In the genomic region with DNA sequence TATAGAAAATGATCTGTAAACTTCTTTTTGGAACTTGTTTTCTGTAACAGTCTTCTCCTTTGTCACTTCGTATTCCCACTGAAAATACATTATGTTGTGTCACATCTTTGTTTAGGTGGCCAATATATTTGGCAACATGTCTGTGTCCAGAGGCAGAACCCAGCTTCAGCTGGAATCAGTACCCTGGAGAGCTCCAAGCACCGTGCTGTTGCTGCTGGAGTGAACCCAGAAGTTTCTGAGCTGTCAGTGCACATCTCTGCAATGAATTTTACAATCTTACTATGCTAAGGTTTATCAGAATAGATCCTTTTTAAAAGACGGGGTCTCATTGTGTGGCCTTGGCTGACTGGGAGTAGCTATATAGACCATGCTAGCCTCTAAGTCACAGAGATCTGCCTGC, we compare ENCODE assay signal across 10 mouse cellular contexts. TPM values are rescaled to one million over a fixed set of nuclear protein-coding genes. Genes with fewer than 3 reads are reported as not detected.
A peak's percentile ranks its signal among the peaks of the same experiment; 100 is the strongest.
DNase-seq lines count a peak whose midpoint lies in the region; ATAC-seq lines count a peak whose summit lies in the region.
"Had no signal": no experiment of that assay in that cellular context is flagged by ENCODE, and none has a peak within 500 bp of the region (broad histone marks: within the 10 kb centered on the region; RNA-seq: fewer than 3 reads in every experiment).

No protein-coding gene starts in this region.

- no peak for ATAC-seq in heart, embryonic 12.5 days (ENCODE audit: insufficient number of reproducible peaks, low FRiP score)
- ATAC-seq in limb, embryonic 11.5 days (ENCODE audit: insufficient number of reproducible peaks, low FRiP score, low TSS enrichment, low read depth) = no peak
- no peak for ATAC-seq in forebrain, embryonic 12.5 days (ENCODE audit: low FRiP score)

- peaks cover 8% of the 10 kb centered on the region for H3K27me3 ChIP-seq in heart, embryonic 12.5 days (replicated peaks)
- no peaks in the 10 kb centered on the region for H3K27me3 ChIP-seq in limb, embryonic 11.5 days (ENCODE audit: control insufficient read depth, insufficient read depth, low read length)
- H3K27me3 ChIP-seq in forebrain, embryonic 12.5 days = no peaks in the 10 kb centered on the region

- H3K4me3 ChIP-seq in heart, embryonic 12.5 days = no peak overlapping the region
- H3K4me3 ChIP-seq in limb, embryonic 11.5 days (ENCODE audit: low read depth, low read length) = no peak overlapping the region
- H3K4me3 ChIP-seq in forebrain, embryonic 12.5 days (replicated peaks) = no peak overlapping the region

- no peak overlapping the region for H3K9ac ChIP-seq in heart, embryonic 12.5 days
- no peak overlapping the region for H3K9ac ChIP-seq in limb, embryonic 11.5 days (ENCODE audit: low read length)
- no peak overlapping the region for H3K9ac ChIP-seq in forebrain, embryonic 12.5 days

- no peaks in the 10 kb centered on the region for H3K9me3 ChIP-seq in heart, embryonic 12.5 days (replicated peaks)
- no peaks in the 10 kb centered on the region for H3K9me3 ChIP-seq in limb, embryonic 11.5 days (ENCODE audit: control insufficient read depth, low read length)
- H3K9me3 ChIP-seq in forebrain, embryonic 12.5 days = no peaks in the 10 kb centered on the region
- H3K9me3 ChIP-seq: G1E had no signal

- no peak overlapping the region for H3K27ac ChIP-seq in heart, embryonic 12.5 days (ENCODE audit: poor library complexity, severe bottlenecking)
- H3K27ac ChIP-seq in limb, embryonic 11.5 days (replicated peaks; ENCODE audit: low read depth, low read length) = no peak overlapping the region
- no peak overlapping the region for H3K27ac ChIP-seq in forebrain, embryonic 12.5 days

- WGBS in heart, embryonic 12.5 days = 15% methylated on average over 3 of the region's 3 CpGs
- 26% methylated on average over 3 of the region's 3 CpGs for WGBS in limb, embryonic 11.5 days
- WGBS in forebrain, embryonic 12.5 days = 48% methylated on average over 3 of the region's 3 CpGs

- H3K4me1 ChIP-seq in heart, embryonic 12.5 days (replicated peaks) = no peaks in the 10 kb centered on the region
- no peaks in the 10 kb centered on the region for H3K4me1 ChIP-seq in limb, embryonic 11.5 days (ENCODE audit: control insufficient read depth, insufficient read depth, low read length)
- no peaks in the 10 kb centered on the region; the same call in 1 of the 2 replicates for H3K4me1 ChIP-seq in forebrain, embryonic 12.5 days

- H3K36me3 ChIP-seq in heart, embryonic 12.5 days = no peaks in the 10 kb centered on the region
- no peaks in the 10 kb centered on the region for H3K36me3 ChIP-seq in limb, embryonic 11.5 days (ENCODE audit: control insufficient read depth, insufficient read depth, low read length)
- no peaks in the 10 kb centered on the region for H3K36me3 ChIP-seq in forebrain, embryonic 12.5 days (replicated peaks)
- H3K36me3 ChIP-seq: G1E had no signal

- H3K4me2 ChIP-seq in heart, embryonic 12.5 days = no peak overlapping the region
- H3K4me2 ChIP-seq in limb, embryonic 11.5 days (ENCODE audit: low read depth, severe bottlenecking) = no peak overlapping the region
- H3K4me2 ChIP-seq in forebrain, embryonic 12.5 days = no peak overlapping the region

- DNase-seq in heart, adult 18-20 months = peak; percentile 19 to 51
- peak; percentile 82 for DNase-seq in 3T3-L1 (ENCODE audit: low read depth, low spot score)
- DNase-seq in adrenal gland, postnatal 4 days (ENCODE audit: low spot score in 2 of 2) = peak; percentile 13 to 20
- DNase-seq in limb, embryonic 11.5 days (ENCODE audit: low spot score) = peak; percentile 80
- peak; percentile 28 for DNase-seq in yolk sac, embryonic 10.5 days (ENCODE audit: low spot score)
- DNase-seq in layer of hippocampus, postnatal 10 days (ENCODE audit: low spot score in 2 of 2) = no peak

RNA-seq across cellular contexts. Expression of gene Syn2, which starts 44.1 kb away (rescaled TPM):
- total RNA-seq in heart, adult 18-20 months (2021) = 1 to 10 TPM; 4.4 to 5.5 TPM
- 0.99 and 1.4 TPM in 2 replicates for polyA plus RNA-seq in heart, embryonic 12.5 days (2016; fragmentation: Nextera tagmentation; extraction: Ambion mirVana)
- 10 to 100 TPM; 30.8 to 43.9 TPM for total RNA-seq in adrenal gland, postnatal 4 days (2021)
- 0.44 and 0.99 TPM in 2 replicates for polyA plus RNA-seq in limb, embryonic 11.5 days (2014; fragmentation: Nextera tagmentation; extraction: Ambion mirVana)
- total RNA-seq in layer of hippocampus, postnatal 10 days (2021) = 100 to 1,000 TPM; 429 to 484 TPM
- polyA plus RNA-seq in forebrain, embryonic 12.5 days (2016; fragmentation: Nextera tagmentation; extraction: Ambion mirVana) = 6.8 and 8.0 TPM in 2 replicates
- polyA plus RNA-seq: G1E had no signal

RNA-seq across cellular contexts. Expression of gene Gm17482, which starts 48.3 kb away (rescaled TPM):
- not detected for total RNA-seq in heart, adult 18-20 months (2021)
- polyA plus RNA-seq in heart, embryonic 12.5 days (2016; fragmentation: Nextera tagmentation; extraction: Ambion mirVana) = not detected in 2 replicates
- not detected for total RNA-seq in adrenal gland, postnatal 4 days (2021)
- not detected in 2 replicates for polyA plus RNA-seq in limb, embryonic 11.5 days (2014; fragmentation: Nextera tagmentation; extraction: Ambion mirVana)
- total RNA-seq in layer of hippocampus, postnatal 10 days (2021) = not detected
- not detected in 2 replicates for polyA plus RNA-seq in forebrain, embryonic 12.5 days (2016; fragmentation: Nextera tagmentation; extraction: Ambion mirVana)
- total RNA-seq: G1E had no signal
- polyA plus RNA-seq: G1E; heart, embryonic 14.5 days had no signal

Comparison
In these comparisons a context has a peak if more than half of its experiments do, and no peak if none do; other contexts are left out.
1. DNase-seq: peak in heart, adult 18-20 months (2 of 2), 3T3-L1 (single experiment), adrenal gland, postnatal 4 days (2 of 2), limb, embryonic 11.5 days (single experiment) and yolk sac, embryonic 10.5 days (single experiment); none in layer of hippocampus, postnatal 10 days (0 of 2).
2. RNA of gene Syn2, which starts 44.1 kb away (total RNA-seq): 429 to 484 TPM in layer of hippocampus, postnatal 10 days; 30.8 to 43.9 TPM in adrenal gland, postnatal 4 days and 4.4 to 5.5 TPM in heart, adult 18-20 months; every median in the first group is over 4 times any median in the second.